Mouse (Mus musculus): ENCODE measurements around the gene Zpr1. TPM values are rescaled to one million over a fixed set of nuclear protein-coding genes. Genes with fewer than 3 reads are reported as not detected.
"Not testable (repeated sequence)": the region's sequence is repeated elsewhere in the genome, so short reads cannot be mapped to it uniquely, and the experiment has no call there.

The Zpr1 gene
- total RNA-seq, 2 experiments from 2014 or later = 32.3 to 32.4 TPM

- DNase-seq (ENCODE audit: extremely low spot score in 1 of 2, low spot score in 1 of 2) = no peak
These were observed 15.3 kb upstream of the Zpr1 start for GRCm38 (mm10) chr9:46257546-46257945.

- DNase-seq (ENCODE audit: extremely low spot score in 1 of 2, low spot score in 1 of 2) = no peak
These were observed 13.8 kb upstream of the Zpr1 start for GRCm38 (mm10) chr9:46259111-46259510.

- DNase-seq (ENCODE audit: extremely low spot score in 1 of 2, low spot score in 1 of 2) = no peak
These were observed 11.7 kb upstream of the Zpr1 start for GRCm38 (mm10) chr9:46261131-46261530.

- no peak for DNase-seq (ENCODE audit: extremely low spot score in 1 of 2, low spot score in 1 of 2)
These were observed 4.5 kb upstream of the Zpr1 start, which contains the start of gene Apoa5 for GRCm38 (mm10) chr9:46268343-46268873. Gene Apoa5 (plus strand): TSS chr9:46268633.

GRCm38 (mm10) chr9:46269125-46269524 lies 3.7 kb upstream of the Zpr1 start:
- no peak for DNase-seq (ENCODE audit: extremely low spot score in 1 of 2, low spot score in 1 of 2)

GRCm38 (mm10) chr9:46270782-46271181 lies 2.1 kb upstream of the Zpr1 start:
- no peak for DNase-seq (ENCODE audit: extremely low spot score in 1 of 2, low spot score in 1 of 2)

- DNase-seq (ENCODE audit: extremely low spot score in 1 of 2, low spot score in 1 of 2) = no peak
These were observed 794 bp upstream of the Zpr1 start for GRCm38 (mm10) chr9:46272070-46272469.

- DNase-seq (ENCODE audit: extremely low spot score in 1 of 2, low spot score in 1 of 2) = no peak
These were observed 1.6 kb downstream of the Zpr1 start for GRCm38 (mm10) chr9:46274494-46274893.

- DNase-seq (ENCODE audit: extremely low spot score in 1 of 2, low spot score in 1 of 2) = peak; percentile 88 to 93
These were observed 10.0 kb downstream of the Zpr1 start, which contains the start of gene Bud13 for GRCm38 (mm10) chr9:46282631-46283436. Gene Bud13 (plus strand): TSS chr9:46283008.

- no peak for DNase-seq (ENCODE audit: extremely low spot score in 1 of 2, low spot score in 1 of 2)
These were observed 25.5 kb downstream of the Zpr1 start for GRCm38 (mm10) chr9:46298381-46298780.

- peak; percentile 21 to 65 for DNase-seq (ENCODE audit: extremely low spot score in 1 of 2, low spot score in 1 of 2)
These were observed 29.3 kb downstream of the Zpr1 start for GRCm38 (mm10) chr9:46302142-46302541.

GRCm38 (mm10) chr9:46309121-46309520 lies 36.3 kb downstream of the Zpr1 start:
- DNase-seq (ENCODE audit: extremely low spot score in 1 of 2, low spot score in 1 of 2) = no peak

- peak; percentile 46 to 60 for DNase-seq (ENCODE audit: extremely low spot score in 1 of 2, low spot score in 1 of 2)
These were observed 41.6 kb downstream of the Zpr1 start for GRCm38 (mm10) chr9:46314507-46314906.

- DNase-seq (ENCODE audit: extremely low spot score in 1 of 2, low spot score in 1 of 2) = no peak
These were observed 42.1 kb downstream of the Zpr1 start for GRCm38 (mm10) chr9:46314921-46315320.

GRCm38 (mm10) chr9:46315807-46316365 lies 43.0 kb downstream of the Zpr1 start:
- DNase-seq (ENCODE audit: extremely low spot score in 1 of 2, low spot score in 1 of 2) = peak; percentile 28 to 36

- DNase-seq (ENCODE audit: extremely low spot score in 1 of 2, low spot score in 1 of 2) = no peak
These were observed 43.5 kb downstream of the Zpr1 start for GRCm38 (mm10) chr9:46316388-46316787.

- DNase-seq (ENCODE audit: extremely low spot score in 1 of 2, low spot score in 1 of 2) = peak in 1 of 2 experiments; percentile 17
These were observed 44.0 kb downstream of the Zpr1 start for GRCm38 (mm10) chr9:46316909-46317308.

- no peak for DNase-seq (ENCODE audit: extremely low spot score in 1 of 2, low spot score in 1 of 2)
These were observed 45.1 kb downstream of the Zpr1 start for GRCm38 (mm10) chr9:46317957-46318356.

GRCm38 (mm10) chr9:46319886-46320285 lies 47.0 kb downstream of the Zpr1 start, which contains the start of gene 4931429L15Rik:
Gene 4931429L15Rik (minus strand): TSS chr9:46319986.
- not testable (repeated sequence) for DNase-seq (ENCODE audit: extremely low spot score in 1 of 2, low spot score in 1 of 2)

GRCm38 (mm10) chr9:46320461-46320860 lies 47.6 kb downstream of the Zpr1 start:
- no peak for DNase-seq (ENCODE audit: extremely low spot score in 1 of 2, low spot score in 1 of 2)

GRCm38 (mm10) chr9:46326694-46327405 lies 54.0 kb downstream of the Zpr1 start:
- DNase-seq (ENCODE audit: extremely low spot score in 1 of 2, low spot score in 1 of 2) = no peak

All from layer of hippocampus, postnatal 25 days (tissue).